Mouse (Mus musculus): ENCODE results near the gene Mef2a.

DNA sequence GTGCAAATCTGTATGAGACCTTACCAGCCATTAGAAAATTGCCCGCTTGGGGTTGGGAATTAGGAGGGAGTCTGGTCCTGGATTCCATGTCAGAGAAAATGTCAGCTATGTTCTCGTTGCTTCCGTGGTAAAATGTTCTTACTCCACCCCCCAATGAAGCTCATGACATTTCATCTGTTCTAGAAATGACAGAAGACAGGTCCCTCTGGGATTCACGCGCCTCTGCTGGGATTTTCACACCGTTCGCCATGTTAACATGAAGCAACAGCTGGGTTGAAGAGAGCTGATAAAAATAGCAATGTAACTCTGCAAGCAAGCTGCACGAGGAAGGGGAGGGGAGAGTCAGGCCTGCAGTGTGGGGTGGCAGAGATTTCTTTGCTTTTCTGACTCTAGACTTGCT is 42.1 kb upstream of the Mef2a start:
- TF ChIP-seq TAL1 (IDR thresholded peaks at IDR 0.05; ENCODE audit: low read length) = no peak
- TF ChIP-seq GATA1 (IDR thresholded peaks at IDR 0.05; ENCODE audit: low read length) = no peak

Measured in erythroblast, embryonic 14.5 days (primary cell).